Mouse (Mus musculus): Measurements from ENCODE around the gene Tshb.

Gene Tshb

GRCm38 (mm10) chr3:102737106-102737505 lies 45.4 kb downstream of the Tshb start:
- no peak for DNase-seq (ENCODE audit: low spot score)

GRCm38 (mm10) chr3:102736436-102736835 lies 46.1 kb downstream of the Tshb start:
- no peak for DNase-seq (ENCODE audit: low spot score)

- DNase-seq (ENCODE audit: low spot score) = no peak
Measured at GRCm38 (mm10) chr3:102735638-102736037, 46.9 kb downstream of the Tshb start.

- peak; percentile 67 for DNase-seq (ENCODE audit: low spot score)
Measured at GRCm38 (mm10) chr3:102735031-102735558, 47.4 kb downstream of the Tshb start.

- DNase-seq (ENCODE audit: low spot score) = peak; percentile 70
Measured at GRCm38 (mm10) chr3:102734313-102735030, 48.0 kb downstream of the Tshb start, which contains the start of gene Tspan2. TSS of gene Tspan2 (plus strand) at chr3:102734529.

GRCm38 (mm10) chr3:102733936-102734312 lies 48.6 kb downstream of the Tshb start:
- no peak for DNase-seq (ENCODE audit: low spot score)

- DNase-seq (ENCODE audit: low spot score) = no peak
Measured at GRCm38 (mm10) chr3:102733050-102733449, 49.5 kb downstream of the Tshb start.

- DNase-seq (ENCODE audit: low spot score) = no peak
Measured at GRCm38 (mm10) chr3:102732619-102733018, 49.9 kb downstream of the Tshb start.

GRCm38 (mm10) chr3:102731112-102731511 lies 51.4 kb downstream of the Tshb start:
- DNase-seq (ENCODE audit: low spot score) = no peak

- no peak for DNase-seq (ENCODE audit: low spot score)
Measured at GRCm38 (mm10) chr3:102729416-102729815, 53.1 kb downstream of the Tshb start.

Data from embryo, embryonic 10.5 days (tissue).